Mouse (Mus musculus) neural tube, embryonic 11.5 days (tissue): Measurements from ENCODE around the gene Sct. TPM values are rescaled to one million over a fixed set of nuclear protein-coding genes. Genes with fewer than 3 reads are reported as not detected.
A peak's percentile ranks its signal among the peaks of the same experiment; 100 is the strongest.

Experiments
- ATAC-seq: fragments of 200-750 bp; cut with Nextera tagmentation; 2 replicates; pipeline ENCODE4 v1.8.0; 2017; ENCODE audit warnings: moderate number of reproducible peaks, mild to moderate bottlenecking, moderate TSS enrichment, moderate library complexity; ENCODE audit not compliant: insufficient read depth, low FRiP score, low TSS enrichment
- DNase-seq: peaks from one replicate; pipeline ENCODE4 v3.0.0-alpha.2; 2015; ENCODE audit warnings: low spot score
- H3K27ac ChIP-seq: fragments of 300-500 bp; sonication (generic); 2 replicates; pipeline ENCODE4 v1.5.1; 2014; ENCODE audit warnings: low read depth, mild to moderate bottlenecking, low read length
- H3K27me3 ChIP-seq: fragments of 300-500 bp; sonication (generic); 2 replicates; pipeline ENCODE4 v1.6.1; 2014; ENCODE audit warnings: mild to moderate bottlenecking, low read length, mixed read lengths; ENCODE audit not compliant: control insufficient read depth, insufficient read depth
- H3K36me3 ChIP-seq: fragments of 300-500 bp; sonication (generic); 2 replicates; pipeline ENCODE4 v1.6.1; 2014; ENCODE audit warnings: mild to moderate bottlenecking, low read length, moderate library complexity, mixed read lengths; ENCODE audit not compliant: control insufficient read depth, insufficient read depth
- H3K4me1 ChIP-seq: fragments of 300-500 bp; sonication (generic); 2 replicates; pipeline ENCODE4 v1.6.1; 2014; ENCODE audit warnings: low read length, mixed read lengths; ENCODE audit not compliant: control insufficient read depth, insufficient read depth
- H3K4me2 ChIP-seq: fragments of 300-500 bp; sonication (generic); 2 replicates; pipeline ENCODE4 v1.6.1; 2014; ENCODE audit warnings: low read depth, mild to moderate bottlenecking, moderate library complexity
- H3K4me3 ChIP-seq: fragments of 300-500 bp; sonication (generic); 2 replicates; pipeline ENCODE4 v1.5.1; 2014; ENCODE audit warnings: low read depth, low read length
- H3K9ac ChIP-seq: fragments of 300-500 bp; sonication (generic); 2 replicates; pipeline ENCODE4 v1.6.1; 2014; ENCODE audit warnings: mild to moderate bottlenecking, low read length
- H3K9me3 ChIP-seq: fragments of 300-500 bp; sonication (generic); 2 replicates; pipeline ENCODE4 v1.6.1; 2016; ENCODE audit warnings: low read length; ENCODE audit not compliant: control insufficient read depth
- WGBS: fragments of 180-500 bp; shearing (Covaris S2); extraction: QIAGEN DNeasy Blood & Tissue Kit; methylation state at CpG from one replicate; pipeline ENCODE4 v1.1.7; 2014; 5-methylcytosine and 5-hydroxymethylcytosine counted together
- polyA plus RNA-seq: library from polyadenylated mRNA; unstranded; fragments of >200 nt; fragmentation: Nextera tagmentation; extraction: Ambion mirVana; gene quantifications from 2 replicates; pipeline ENCODE4 v1.2.1, GENCODE M21; 2014

Sct gene
- polyA plus RNA-seq, 1 experiment from 2014 or later = 13.2 TPM

DNA sequence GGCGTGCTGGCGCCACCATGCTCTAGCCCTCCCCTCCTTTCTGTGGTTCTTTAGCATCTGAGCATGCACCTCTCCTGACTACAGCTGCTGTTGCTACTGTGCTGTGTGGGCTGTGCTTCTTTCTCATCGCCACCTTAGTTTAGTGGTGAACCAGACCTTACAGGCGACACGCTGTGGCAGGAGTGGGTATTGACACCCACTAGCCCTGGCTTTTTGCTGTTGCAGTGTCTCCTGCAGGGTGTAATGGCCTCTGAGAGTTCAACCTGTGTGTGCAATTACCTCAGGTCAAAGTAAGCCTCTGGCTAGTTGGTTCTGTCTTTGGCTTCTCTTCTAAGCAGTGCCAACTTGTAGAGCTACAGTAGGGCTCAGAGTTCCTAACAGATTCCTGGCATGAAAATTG is 37.0 kb upstream of the Sct start:
- Histone ChIP-seq H3K27ac (no peak overlapping the region), H3K4me2 (no peak overlapping the region), H3K4me1 (no peaks in the 10 kb centered on the region), H3K4me3 (no peak overlapping the region), H3K9ac (no peak overlapping the region), H3K9me3 (no peaks in the 10 kb centered on the region), H3K36me3 (peaks cover 21% of the 10 kb centered on the region), H3K27me3 (no peaks in the 10 kb centered on the region)
- 77% methylated on average over 5 of the region's 5 CpGs for WGBS
- DNase-seq (peak; percentile 26), ATAC-seq (no peak)

DNA sequence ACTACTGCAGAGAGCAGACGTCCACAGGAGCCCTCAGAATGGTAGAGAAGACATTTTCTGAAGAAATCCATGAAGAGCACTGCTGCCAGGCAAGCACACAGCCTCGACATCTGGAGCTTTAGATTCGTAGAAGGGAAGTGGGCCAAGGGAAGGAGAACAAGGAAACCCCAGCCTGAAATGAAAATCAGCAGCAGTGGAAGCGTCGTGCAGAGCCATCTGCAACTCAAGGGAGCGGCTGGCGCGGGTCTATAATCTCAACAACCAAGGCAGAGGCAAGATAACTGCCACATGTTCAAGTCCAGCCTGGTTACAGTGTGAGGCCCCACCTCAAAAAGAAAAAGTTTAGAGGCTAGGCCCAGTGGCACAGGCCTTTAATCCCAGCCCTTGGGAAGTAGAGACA is 36.1 kb upstream of the Sct start:
- Histone ChIP-seq H3K27me3 (no peaks in the 10 kb centered on the region), H3K4me3 (no peak overlapping the region), H3K9ac (no peak overlapping the region), H3K9me3 (no peaks in the 10 kb centered on the region), H3K27ac (no peak overlapping the region), H3K4me2 (no peak overlapping the region), H3K36me3 (peaks cover 20% of the 10 kb centered on the region), H3K4me1 (no peaks in the 10 kb centered on the region)
- WGBS = 94% methylated on average over 8 of the region's 8 CpGs
- DNase-seq (no peak), ATAC-seq (no peak)

DNA sequence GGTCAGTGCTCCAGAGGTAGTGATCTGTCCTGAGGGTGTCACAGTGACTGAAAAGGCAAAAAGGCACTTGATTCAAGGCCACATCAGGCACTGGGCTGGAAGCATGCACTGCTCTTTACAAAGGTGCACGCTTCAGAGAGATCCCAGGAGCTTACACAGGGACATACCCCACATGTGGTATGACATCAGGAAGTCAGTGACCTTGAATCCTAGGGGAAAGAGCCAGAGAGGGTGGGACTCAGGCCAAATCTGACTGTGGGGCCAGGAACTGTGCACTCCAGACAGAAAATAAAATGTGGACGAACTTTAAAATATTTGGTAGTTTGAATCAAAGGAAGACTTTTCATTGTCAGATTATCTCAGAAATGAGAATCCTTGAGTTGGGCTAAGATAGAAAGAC is 35.5 kb upstream of the Sct start:
- no peaks in the 10 kb centered on the region for H3K9me3 ChIP-seq
- no peaks in the 10 kb centered on the region for H3K4me1 ChIP-seq
- no peaks in the 10 kb centered on the region for H3K27me3 ChIP-seq
- H3K4me3 ChIP-seq = no peak overlapping the region
- DNase-seq = no peak
- ATAC-seq = no peak
- no peak overlapping the region for H3K27ac ChIP-seq
- 94% methylated on average over 2 of the region's 2 CpGs for WGBS
- no peak overlapping the region for H3K4me2 ChIP-seq
- peaks cover 22% of the 10 kb centered on the region for H3K36me3 ChIP-seq
- H3K9ac ChIP-seq = no peak overlapping the region

DNA sequence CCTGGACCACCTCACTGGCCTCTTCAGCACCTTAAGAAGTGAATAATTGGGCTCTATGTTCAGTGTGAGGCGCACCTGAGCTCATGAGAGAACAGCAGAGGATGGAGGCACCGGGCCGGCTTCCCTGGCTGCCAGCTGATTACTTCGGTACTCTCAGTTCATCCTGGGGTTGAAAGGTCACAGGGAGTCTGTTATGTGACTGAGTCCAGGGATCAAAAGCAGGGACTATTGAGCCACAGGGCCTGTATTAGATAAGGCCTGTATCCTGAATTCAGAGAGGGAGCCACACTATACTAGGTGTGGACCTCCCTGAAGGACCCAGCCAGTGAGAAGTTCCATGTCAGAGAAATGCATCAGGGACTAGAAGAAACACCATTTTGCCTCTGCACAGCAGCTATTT is 25.6 kb upstream of the Sct start:
- Histone ChIP-seq H3K27ac (no peak overlapping the region), H3K4me2 (no peak overlapping the region), H3K36me3 (peaks cover 19% of the 10 kb centered on the region), H3K4me1 (no peaks in the 10 kb centered on the region), H3K27me3 (no peaks in the 10 kb centered on the region), H3K4me3 (no peak overlapping the region), H3K9me3 (no peaks in the 10 kb centered on the region), H3K9ac (no peak overlapping the region)
- DNase-seq (no peak), ATAC-seq (no peak)
- WGBS = 93% methylated on average over 4 of the region's 4 CpGs

DNA sequence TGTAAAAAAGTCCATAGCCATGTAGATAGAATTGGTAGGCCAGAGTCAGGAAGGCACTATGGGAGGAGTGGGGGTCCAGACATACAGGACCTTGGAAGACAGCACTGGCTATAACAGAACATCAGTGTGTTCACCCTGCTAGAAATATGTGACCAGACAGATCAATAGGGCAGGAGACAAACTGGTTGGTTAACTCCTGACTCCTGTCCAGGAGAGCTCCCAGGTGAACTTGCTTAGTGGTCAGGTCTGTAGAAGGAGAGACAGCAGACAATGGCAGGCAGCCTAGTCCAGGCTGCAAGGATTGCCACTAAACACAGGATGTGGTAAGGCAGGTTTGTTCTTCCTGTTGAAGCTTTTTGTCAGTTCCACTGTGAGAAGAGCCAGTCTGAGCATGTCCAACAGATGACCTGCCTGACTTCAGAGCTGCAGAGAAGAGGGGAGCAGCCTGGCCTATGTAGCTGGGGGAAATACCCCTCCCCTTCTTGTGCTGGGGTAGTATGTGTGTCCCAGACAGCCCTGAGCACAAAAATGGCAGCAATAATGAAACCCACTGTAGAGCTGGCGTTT is 23.9 kb upstream of the Sct start:
- Histone ChIP-seq H3K27ac (no peak overlapping the region), H3K9ac (no peak overlapping the region), H3K9me3 (no peaks in the 10 kb centered on the region), H3K27me3 (no peaks in the 10 kb centered on the region), H3K36me3 (peaks cover 18% of the 10 kb centered on the region), H3K4me1 (no peaks in the 10 kb centered on the region), H3K4me3 (no peak overlapping the region), H3K4me2 (no peak overlapping the region)
- DNase-seq (no peak), ATAC-seq (no peak)
- 76% methylated on average over 1 of the region's 1 CpGs for WGBS

DNA sequence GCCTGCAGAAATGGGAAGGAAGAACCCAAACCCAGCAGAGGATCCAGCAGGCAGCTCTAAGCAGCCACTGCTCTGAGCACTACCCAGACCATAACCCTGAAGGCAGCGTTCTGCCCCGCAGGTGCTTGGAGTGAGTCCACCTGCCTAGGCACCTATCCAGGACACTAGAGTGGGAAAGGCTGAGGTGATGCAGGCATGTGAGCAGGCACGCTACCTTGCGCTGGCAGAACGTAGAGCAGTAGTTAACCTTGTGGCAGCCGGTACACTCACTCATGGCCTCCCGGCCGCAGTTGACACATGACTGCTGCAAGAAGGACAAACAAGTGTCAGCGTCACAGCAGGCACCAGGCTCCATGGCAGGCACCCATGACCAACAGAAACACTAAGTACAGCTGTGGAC is 22.5 kb upstream of the Sct start:
- no peaks in the 10 kb centered on the region for H3K27me3 ChIP-seq
- H3K9me3 ChIP-seq = no peaks in the 10 kb centered on the region
- DNase-seq (no peak), ATAC-seq (no peak)
- 94% methylated on average over 9 of the region's 9 CpGs for WGBS
- H3K27ac ChIP-seq = no peak overlapping the region
- H3K4me1 ChIP-seq = no peaks in the 10 kb centered on the region
- no peak overlapping the region for H3K9ac ChIP-seq
- peaks cover 14% of the 10 kb centered on the region for H3K36me3 ChIP-seq
- H3K4me2 ChIP-seq = no peak overlapping the region
- no peak overlapping the region for H3K4me3 ChIP-seq

DNA sequence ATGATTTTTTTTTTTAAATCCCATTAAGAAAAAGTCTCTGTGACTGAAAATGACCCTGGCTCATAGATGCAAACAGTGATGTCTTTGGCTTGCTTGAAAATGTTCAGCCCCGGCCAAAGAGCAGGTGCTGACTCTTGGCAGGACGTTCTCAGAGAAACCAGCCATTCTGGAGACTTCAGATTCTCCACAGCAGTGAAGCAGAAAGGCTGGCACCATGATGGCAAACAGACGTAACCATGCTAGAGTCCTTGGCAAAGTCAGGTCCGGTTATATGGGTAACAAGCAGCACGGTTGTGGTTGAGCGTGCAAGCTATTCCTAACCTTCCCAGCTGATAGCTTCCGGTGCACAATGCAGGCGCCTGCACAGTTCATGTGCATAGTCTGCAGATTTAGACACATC is 20.2 kb upstream of the Sct start:
- H3K27me3 ChIP-seq = peaks cover 17% of the 10 kb centered on the region
- DNase-seq (no peak), ATAC-seq (no peak)
- H3K36me3 ChIP-seq = peaks cover 11% of the 10 kb centered on the region
- no peaks in the 10 kb centered on the region for H3K9me3 ChIP-seq
- H3K27ac ChIP-seq = no peak overlapping the region
- H3K4me1 ChIP-seq = peaks cover 3% of the 10 kb centered on the region; the same call in 1 of the 2 replicates
- no peak overlapping the region for H3K4me3 ChIP-seq
- no peak overlapping the region for H3K9ac ChIP-seq
- 96% methylated on average over 8 of the region's 8 CpGs for WGBS
- no peak overlapping the region for H3K4me2 ChIP-seq

DNA sequence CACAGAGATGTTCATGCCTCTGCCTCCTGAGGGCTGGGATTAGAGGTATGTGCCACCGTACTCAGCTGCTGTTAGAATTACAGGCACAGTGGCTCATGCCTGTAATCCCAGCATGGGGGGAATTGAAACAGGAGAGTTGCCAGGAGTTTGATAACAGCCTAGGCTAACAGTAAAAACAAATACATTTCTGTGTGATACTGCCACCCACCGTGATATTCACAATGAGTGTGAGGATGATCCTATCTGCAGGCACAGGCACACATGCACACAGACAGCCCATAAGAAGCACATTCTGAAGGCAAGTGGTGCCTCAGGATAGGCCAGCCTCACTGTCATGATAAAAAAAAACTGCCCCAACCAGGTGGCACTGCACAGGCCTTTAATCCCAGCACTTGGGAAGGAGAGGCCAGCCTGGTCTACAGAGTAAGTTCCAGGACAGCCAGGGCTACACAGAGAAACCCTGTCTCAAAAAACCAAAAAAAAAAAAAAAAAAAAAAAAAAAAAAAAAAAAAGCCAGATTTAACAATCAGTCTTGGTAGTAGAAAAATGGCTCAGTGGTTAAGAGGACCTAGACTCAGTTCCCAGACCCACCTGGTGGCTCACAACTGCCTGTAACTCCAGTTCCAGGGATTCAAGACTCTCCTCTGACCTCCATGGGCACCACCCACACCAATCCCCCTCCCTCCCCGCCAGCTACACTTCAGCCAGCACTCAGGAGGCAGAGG is 19.2 kb upstream of the Sct start:
- ATAC-seq (no peak), DNase-seq (no peak)
- H3K9me3 ChIP-seq = no peaks in the 10 kb centered on the region
- WGBS = 72% methylated on average over 3 of the region's 3 CpGs
- H3K27ac ChIP-seq = no peak overlapping the region
- no peak overlapping the region for H3K4me2 ChIP-seq
- H3K27me3 ChIP-seq = peaks cover 28% of the 10 kb centered on the region
- H3K36me3 ChIP-seq = peaks cover 11% of the 10 kb centered on the region
- H3K4me3 ChIP-seq = no peak overlapping the region
- peaks cover 11% of the 10 kb centered on the region for H3K4me1 ChIP-seq
- no peak overlapping the region for H3K9ac ChIP-seq

DNA sequence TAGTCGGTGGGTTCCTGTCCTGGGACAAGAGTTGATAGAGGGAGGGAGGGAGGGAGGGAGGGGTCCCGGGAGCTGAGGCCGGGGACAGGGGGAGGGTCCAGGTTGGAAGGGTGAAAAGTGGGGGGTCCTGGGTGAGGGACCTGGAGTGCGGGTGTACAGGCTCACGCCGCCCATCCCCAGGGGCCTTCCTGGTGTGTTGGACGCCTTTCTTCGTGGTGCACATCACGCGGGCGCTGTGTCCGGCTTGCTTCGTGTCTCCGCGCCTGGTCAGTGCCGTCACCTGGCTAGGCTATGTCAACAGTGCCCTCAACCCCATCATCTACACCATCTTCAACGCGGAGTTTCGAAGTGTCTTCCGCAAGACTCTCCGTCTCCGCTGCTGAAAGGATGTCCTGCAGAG is 15.5 kb upstream of the Sct start:
- Histone ChIP-seq H3K27ac (no peak overlapping the region), H3K9me3 (no peaks in the 10 kb centered on the region), H3K36me3 (peaks cover 2% of the 10 kb centered on the region; the same call in 1 of the 2 replicates), H3K27me3 (peaks cover 57% of the 10 kb centered on the region), H3K4me3 (peak overlapping the region; percentile 33), H3K4me2 (peak overlapping the region; percentile 57), H3K4me1 (peaks cover 15% of the 10 kb centered on the region), H3K9ac (no peak overlapping the region)
- DNase-seq (no peak), ATAC-seq (no peak)
- WGBS = 8% methylated on average over 20 of the region's 22 CpGs
